Mouse (Mus musculus) lung, postnatal 36 days (tissue): ENCODE measurements at regions not wholly inside any gene's neighbourhood (a gene's known extent, or its start where the extent isn't known, plus 50 kb on each side); places are given as distances from the start of the nearest gene placed in this dataset.
A peak's percentile ranks its signal among the peaks of the same experiment; 100 is the strongest.

Experiments
- DNase-seq: peaks from one replicate; pipeline ENCODE4 v3.0.0; 2022; ENCODE audit warnings: mixed read lengths

- no peak for DNase-seq
These were observed 158.6 kb downstream of the Trim29 start for GRCm38 (mm10) chr9:43469215-43469614.

GRCm38 (mm10) chr9:43472231-43472630, 161.6 kb downstream of the Trim29 start:
- no peak for DNase-seq

GRCm38 (mm10) chr9:43473164-43473563, 162.5 kb downstream of the Trim29 start:
- no peak for DNase-seq

GRCm38 (mm10) chr9:43473601-43474302, 163.1 kb downstream of the Trim29 start:
- DNase-seq = no peak

- no peak for DNase-seq
These were observed 163.6 kb downstream of the Trim29 start for GRCm38 (mm10) chr9:43474303-43474643.

GRCm38 (mm10) chr9:43480826-43481591, 170.4 kb downstream of the Trim29 start:
- no peak for DNase-seq

GRCm38 (mm10) chr9:43482101-43483090, 171.7 kb downstream of the Trim29 start:
- no peak for DNase-seq

GRCm38 (mm10) chr9:43483195-43483594, 172.5 kb downstream of the Trim29 start:
- DNase-seq = no peak

GRCm38 (mm10) chr9:43483906-43484305, 173.3 kb downstream of the Trim29 start:
- no peak for DNase-seq

GRCm38 (mm10) chr9:43486704-43487103, 176.1 kb downstream of the Trim29 start:
- no peak for DNase-seq

GRCm38 (mm10) chr9:43489205-43489604, 178.6 kb downstream of the Trim29 start:
- DNase-seq = no peak

- peak; percentile 62 for DNase-seq
These were observed 180.5 kb downstream of the Trim29 start for GRCm38 (mm10) chr9:43491024-43491751.

- DNase-seq = no peak
These were observed 181.8 kb downstream of the Trim29 start for GRCm38 (mm10) chr9:43492236-43493000.

- no peak for DNase-seq
These were observed 187.9 kb downstream of the Trim29 start for GRCm38 (mm10) chr9:43498596-43498995.

GRCm38 (mm10) chr9:43504270-43504932, 193.8 kb downstream of the Trim29 start:
- peak; percentile 6 for DNase-seq

- DNase-seq = no peak
These were observed 195.2 kb downstream of the Trim29 start for GRCm38 (mm10) chr9:43505856-43506255.

- no peak for DNase-seq
These were observed 195.6 kb downstream of the Trim29 start for GRCm38 (mm10) chr9:43506276-43506675.

GRCm38 (mm10) chr9:43512806-43513205, 202.2 kb downstream of the Trim29 start:
- DNase-seq = no peak

GRCm38 (mm10) chr9:43514731-43515458, 204.2 kb downstream of the Trim29 start:
- DNase-seq = peak; percentile 28

GRCm38 (mm10) chr9:43520931-43521330, 210.3 kb downstream of the Trim29 start:
- DNase-seq = no peak
